Mouse (Mus musculus) embryonic fibroblast, embryonic 13.5 days (primary cell): ENCODE data around the gene Lamp5.

Experiments
- CTCF ChIP-seq: IDR thresholded peaks from 2 replicates; pipeline ENCODE4 v1.5.1; 2011; ENCODE audit warnings: mild to moderate bottlenecking, control low read depth, low read length, moderate library complexity, borderline replicate concordance; ENCODE audit not compliant: insufficient read depth
- POLR2A ChIP-seq: IDR thresholded peaks from 2 replicates; pipeline ENCODE4 v1.6.1; 2011; ENCODE audit warnings: low read depth, mild to moderate bottlenecking, control low read depth, low read length, moderate library complexity

- TF ChIP-seq CTCF (no peak), POLR2A (no peak)
These were observed 12.3 kb downstream of the Lamp5 start for GRCm38 (mm10) chr2:136064356-136064755.
